Mouse (Mus musculus): Measurements from ENCODE around the gene Usp10. TPM values are rescaled to one million over a fixed set of nuclear protein-coding genes. Genes with fewer than 3 reads are reported as not detected.

Gene Usp10
- 48.6 and 53.2 TPM in 2 replicates for polyA plus RNA-seq (2015; fragmentation: Nextera tagmentation; extraction: Ambion mirVana)

GRCm38 (mm10) chr8:119909944-119910546, at the start of gene Usp10:
Usp10 (plus strand) TSS chr8:119910360.

DNA sequence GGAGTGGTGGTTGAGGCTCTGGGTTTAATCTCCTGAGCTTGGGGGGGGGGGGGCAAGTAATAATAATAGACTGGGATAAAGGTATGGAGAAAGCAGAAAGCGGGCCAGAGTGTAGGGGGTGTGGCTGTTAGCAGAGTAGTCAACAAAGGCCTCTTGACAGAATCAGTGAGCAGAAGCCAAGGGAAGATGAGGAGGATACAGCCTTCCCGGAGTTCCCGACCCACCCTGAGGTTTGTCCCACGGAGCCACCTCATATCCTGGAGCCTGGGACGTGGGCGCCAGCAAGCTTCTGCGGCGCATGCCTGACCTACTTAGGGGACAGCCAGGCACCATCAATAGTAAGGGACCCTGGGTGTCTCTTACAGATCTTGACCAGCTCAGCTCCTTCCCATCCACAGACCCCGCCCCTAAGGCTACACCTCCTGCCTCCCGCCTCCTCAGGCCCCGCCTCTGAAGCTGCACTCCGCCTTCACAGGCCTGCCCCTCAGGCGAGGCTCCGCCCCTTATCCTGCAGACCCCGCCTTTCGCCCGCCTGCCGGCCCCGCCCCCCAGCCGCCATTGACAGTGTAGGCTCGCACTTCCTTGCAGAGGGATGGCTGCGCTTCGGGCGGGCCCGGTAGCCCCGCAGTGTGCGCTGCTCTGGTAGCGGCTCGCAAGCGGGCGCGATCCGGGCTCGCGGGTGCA, 48.3 kb upstream of the Usp10 start, which contains the start of gene Klhl36:
TSS of gene Klhl36 (plus strand) at position 561 of the 684 bp plus-strand sequence.

GRCm38 (mm10) chr8:119910547-119911257, 542 bp downstream of the Usp10 start, which contains the start of gene Gm20388:
Gm20388 (plus strand) TSS chr8:119910841.

DNA sequence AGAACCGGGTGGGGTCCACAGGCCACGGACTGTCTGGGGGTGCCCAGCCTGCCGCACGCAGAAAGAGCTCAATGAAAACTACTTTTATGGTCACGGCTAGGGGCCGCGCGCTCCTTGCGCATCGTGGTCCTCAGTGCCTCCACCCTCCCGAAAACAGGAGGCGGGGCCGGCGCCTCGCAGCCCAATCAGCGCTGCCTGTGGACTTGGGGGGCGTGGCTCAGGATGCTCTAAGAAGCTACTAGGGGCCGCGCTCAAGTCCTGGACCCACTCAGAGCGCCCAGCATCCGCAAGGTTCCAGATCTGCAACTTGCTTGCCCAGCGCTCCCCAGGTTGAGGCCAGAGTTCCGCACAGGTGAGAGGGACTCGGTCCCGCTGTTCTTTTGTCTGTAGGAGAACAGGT, 82.1 kb downstream of the Usp10 start, which contains the start of gene Crispld2:
TSS of gene Crispld2 (plus strand) at position 190 of the 400 bp plus-strand sequence.

Other genes with a start within 250 kb of the Usp10 start
- gene Wfdc1, start 244.0 kb upstream of the Usp10 start, polyA plus RNA-seq (2015; fragmentation: Nextera tagmentation; extraction: Ambion mirVana) = 3.5 and 4.4 TPM in 2 replicates
- gene Atp2c2, start 210.4 kb upstream of the Usp10 start, polyA plus RNA-seq (2015; fragmentation: Nextera tagmentation; extraction: Ambion mirVana) = 0.07 and 0.11 TPM in 2 replicates
- gene Tldc1, start 131.9 kb upstream of the Usp10 start, polyA plus RNA-seq (2015; fragmentation: Nextera tagmentation; extraction: Ambion mirVana) = 5.7 and 6.4 TPM in 2 replicates
- 48.4 and 63.3 TPM in 2 replicates for gene Cotl1, start 69.8 kb upstream of the Usp10 start, polyA plus RNA-seq (2015; fragmentation: Nextera tagmentation; extraction: Ambion mirVana)
- 7.4 and 8.5 TPM in 2 replicates for gene Klhl36, start 48.1 kb upstream of the Usp10 start, polyA plus RNA-seq (2015; fragmentation: Nextera tagmentation; extraction: Ambion mirVana)
- not detected in 2 replicates for gene Gm20388, start 481 bp downstream of the Usp10 start, polyA plus RNA-seq (2015; fragmentation: Nextera tagmentation; extraction: Ambion mirVana)
- 12.0 and 12.5 TPM in 2 replicates for gene Crispld2, start 82.1 kb downstream of the Usp10 start, polyA plus RNA-seq (2015; fragmentation: Nextera tagmentation; extraction: Ambion mirVana)
- gene Zdhhc7, start 191.1 kb downstream of the Usp10 start, polyA plus RNA-seq (2015; fragmentation: Nextera tagmentation; extraction: Ambion mirVana) = 20.8 and 23.7 TPM in 2 replicates
- gene 6430548M08Rik, start 203.8 kb downstream of the Usp10 start, polyA plus RNA-seq (2015; fragmentation: Nextera tagmentation; extraction: Ambion mirVana) = 18.0 and 22.1 TPM in 2 replicates